Mouse (Mus musculus): Measurements from ENCODE around the gene Tef.

- no peak for TF ChIP-seq POLR2A (IDR thresholded peaks at IDR 0.05; ENCODE audit: borderline replicate concordance, extremely low read depth, low read depth, low read length)
- no peak for TF ChIP-seq CTCF (IDR thresholded peaks at IDR 0.05; ENCODE audit: insufficient read depth, low read length)
Measured at GRCm38 (mm10) chr15:81840306-81840705, 38.1 kb downstream of the Tef start.

All from lung, adult 2 months (tissue).